Mouse (Mus musculus): ENCODE measurements around the gene Rabggta.

Gene Rabggta

GRCm38 (mm10) chr14:55721700-55722437 is at the start of gene Rabggta:
Rabggta (minus strand) TSS chr14:55722263.
- DNase-seq (ENCODE audit: low spot score): peak; percentile 98

- DNase-seq (ENCODE audit: low spot score): no peak
Measured at GRCm38 (mm10) chr14:55769087-55769703, 47.1 kb upstream of the Rabggta start.

GRCm38 (mm10) chr14:55768555-55768954 is 46.5 kb upstream of the Rabggta start:
- no peak for DNase-seq (ENCODE audit: low spot score)

GRCm38 (mm10) chr14:55767519-55768414 is 45.7 kb upstream of the Rabggta start:
- peak; percentile 64 for DNase-seq (ENCODE audit: low spot score)

- no peak for DNase-seq (ENCODE audit: low spot score)
Measured at GRCm38 (mm10) chr14:55765696-55766095, 43.6 kb upstream of the Rabggta start, which contains the start of gene Ltb4r1. Ltb4r1 (plus strand) TSS chr14:55765962.

GRCm38 (mm10) chr14:55763166-55763565 is 41.1 kb upstream of the Rabggta start:
- no peak for DNase-seq (ENCODE audit: low spot score)

GRCm38 (mm10) chr14:55762001-55762821 is 40.1 kb upstream of the Rabggta start:
- peak; percentile 66 for DNase-seq (ENCODE audit: low spot score)

- no peak for DNase-seq (ENCODE audit: low spot score)
Measured at GRCm38 (mm10) chr14:55761163-55761562, 39.1 kb upstream of the Rabggta start, which contains the start of gene Ltb4r2. Ltb4r2 (plus strand) TSS chr14:55761428.

GRCm38 (mm10) chr14:55760156-55760555 is 38.1 kb upstream of the Rabggta start:
- DNase-seq (ENCODE audit: low spot score): peak; percentile 81

GRCm38 (mm10) chr14:55758363-55758784 is 36.3 kb upstream of the Rabggta start, which contains the start of gene Cideb:
Cideb (minus strand) TSS chr14:55758458.
- DNase-seq (ENCODE audit: low spot score): peak; percentile 82

GRCm38 (mm10) chr14:55757566-55757965 is 35.5 kb upstream of the Rabggta start:
- peak; percentile 63 for DNase-seq (ENCODE audit: low spot score)

- no peak for DNase-seq (ENCODE audit: low spot score)
Measured at GRCm38 (mm10) chr14:55747051-55747847, 25.2 kb upstream of the Rabggta start.

GRCm38 (mm10) chr14:55745861-55746237 is 23.8 kb upstream of the Rabggta start:
- no peak for DNase-seq (ENCODE audit: low spot score)

GRCm38 (mm10) chr14:55745180-55745860 is 23.3 kb upstream of the Rabggta start, which contains the start of the genes Dhrs1 and Nop9:
Dhrs1 (minus strand) TSS chr14:55745690.
Nop9 (plus strand) TSS chr14:55745693.
- DNase-seq (ENCODE audit: low spot score): peak; percentile 94

- DNase-seq (ENCODE audit: low spot score): peak; percentile 79
Measured at GRCm38 (mm10) chr14:55743711-55744110, 21.6 kb upstream of the Rabggta start.

- DNase-seq (ENCODE audit: low spot score): peak; percentile 42
Measured at GRCm38 (mm10) chr14:55737086-55737687, 15.1 kb upstream of the Rabggta start.

- no peak for DNase-seq (ENCODE audit: low spot score)
Measured at GRCm38 (mm10) chr14:55735758-55736157, 13.7 kb upstream of the Rabggta start.

GRCm38 (mm10) chr14:55735334-55735733 is 13.3 kb upstream of the Rabggta start:
- DNase-seq (ENCODE audit: low spot score): no peak

- no peak for DNase-seq (ENCODE audit: low spot score)
Measured at GRCm38 (mm10) chr14:55734869-55735268, 12.8 kb upstream of the Rabggta start.
